Mouse (Mus musculus) thymus, postnatal 14 days (tissue): ENCODE measurements around the gene Spata2l.
"Not testable (repeated sequence)": the region's sequence is repeated elsewhere in the genome, so short reads cannot be mapped to it uniquely, and the experiment has no call there.

Source experiments
- DNase-seq: peaks from one replicate; pipeline ENCODE4 v3.0.0; 2021

The Spata2l gene

DNA sequence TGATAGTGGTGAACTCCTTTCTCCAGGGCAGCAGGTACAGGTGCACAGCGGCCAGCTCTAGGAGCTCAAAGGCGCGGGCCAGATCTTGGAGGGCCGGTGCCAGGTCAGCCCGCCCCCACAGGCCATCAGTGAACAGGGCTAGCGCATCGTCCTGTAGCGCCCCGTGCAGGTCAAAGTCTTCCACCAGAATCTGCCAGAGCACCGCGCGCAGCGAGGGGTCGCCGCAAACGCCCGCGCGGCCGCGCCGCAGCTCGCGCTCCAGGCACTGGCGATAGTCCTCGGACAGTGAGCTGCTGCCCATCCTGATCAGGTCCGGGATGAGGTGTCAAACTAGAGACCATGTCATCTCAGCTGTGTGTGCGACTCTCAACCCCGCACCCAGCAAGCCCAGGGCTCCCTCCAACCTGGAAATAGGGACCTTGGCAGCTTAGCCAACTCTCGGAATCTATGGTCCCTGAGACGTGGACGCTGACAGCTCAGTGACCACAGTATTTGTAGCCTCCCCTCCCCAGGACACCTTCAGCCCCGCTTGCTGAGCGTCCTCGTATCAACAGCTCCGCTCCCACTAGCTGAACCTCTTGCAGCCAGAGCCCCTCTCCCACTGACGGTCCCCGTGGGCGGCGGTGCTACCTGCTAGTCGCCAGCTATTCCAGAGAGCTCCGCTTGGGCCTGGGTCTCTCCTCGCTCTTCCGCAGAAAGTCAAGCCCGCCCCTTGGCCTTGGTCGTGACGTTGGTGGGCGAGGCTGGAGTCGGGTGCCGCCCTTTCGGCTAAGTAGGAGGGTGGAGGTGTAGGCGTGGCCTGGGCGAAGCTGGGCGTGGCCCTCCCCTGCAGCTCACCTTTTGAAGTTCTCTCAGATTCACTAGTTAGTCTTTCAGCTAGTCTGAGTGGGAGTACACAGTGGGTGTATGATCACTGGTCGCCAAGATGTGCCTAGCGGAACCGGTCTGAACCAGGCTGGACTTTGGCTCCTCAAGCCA lies at the start of gene Spata2l:
Gene Spata2l, minus strand, starts transcription at position 714 of the 978 bp plus-strand sequence.
- DNase-seq: peak; percentile 98

DNA sequence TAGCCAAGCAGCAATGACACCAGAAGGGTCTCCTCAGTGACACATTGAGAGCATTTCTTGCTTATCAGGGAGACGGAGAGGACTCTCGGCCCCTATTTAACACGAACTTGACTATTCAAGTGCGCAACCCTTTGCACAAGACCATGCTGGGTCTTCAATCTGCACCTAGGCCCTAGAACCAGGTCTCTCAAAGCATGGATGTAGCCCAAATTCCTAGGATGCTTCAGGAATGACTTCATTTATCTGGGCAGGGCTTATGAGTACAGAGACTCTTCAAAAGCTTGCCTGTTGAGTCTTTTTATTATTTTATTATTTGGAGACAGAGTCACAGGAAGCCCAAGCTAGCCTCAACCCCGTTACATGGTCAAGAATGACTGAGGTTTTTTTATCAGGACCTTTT lies 48.5 kb upstream of the Spata2l start:
- DNase-seq: no peak

DNA sequence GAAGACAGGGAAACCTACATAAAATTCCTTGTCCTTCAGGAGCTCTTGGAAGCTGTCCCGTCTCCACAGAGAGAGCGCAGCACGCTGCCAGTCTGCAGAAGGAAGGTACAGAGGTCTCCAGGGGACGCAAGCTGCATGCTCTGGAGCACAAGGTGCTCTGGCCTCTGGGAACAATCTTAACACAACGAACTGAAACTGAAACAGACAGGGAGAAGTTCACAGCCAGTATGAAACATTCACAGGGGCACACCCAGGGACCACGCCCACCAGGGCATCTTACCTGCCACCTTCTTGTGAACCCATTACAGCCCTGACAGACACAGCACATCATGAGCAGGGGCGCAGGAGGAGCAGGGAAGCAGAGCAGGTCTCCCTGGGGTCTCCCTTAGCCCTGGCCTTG lies 48.0 kb upstream of the Spata2l start:
- no peak for DNase-seq

DNA sequence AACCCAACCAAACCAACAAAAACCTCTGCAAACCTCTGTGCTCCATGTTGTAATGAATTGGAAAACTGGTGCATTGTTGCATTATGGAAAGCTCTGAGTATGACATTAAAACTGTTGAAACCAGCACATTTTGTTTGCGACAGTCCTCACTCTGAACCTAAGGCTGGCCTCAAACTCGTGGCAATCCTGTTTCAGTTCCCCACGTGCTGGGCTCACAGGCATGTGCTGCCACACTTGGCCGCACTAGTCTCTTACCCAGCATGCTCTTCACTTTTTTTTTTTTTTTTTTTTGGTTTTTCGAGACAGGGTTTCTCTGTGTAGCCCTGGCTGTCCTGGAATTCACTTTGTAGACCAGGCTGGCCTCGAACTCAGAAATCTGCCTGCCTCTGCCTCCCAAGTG lies 47.0 kb upstream of the Spata2l start:
- not testable (repeated sequence) for DNase-seq

DNA sequence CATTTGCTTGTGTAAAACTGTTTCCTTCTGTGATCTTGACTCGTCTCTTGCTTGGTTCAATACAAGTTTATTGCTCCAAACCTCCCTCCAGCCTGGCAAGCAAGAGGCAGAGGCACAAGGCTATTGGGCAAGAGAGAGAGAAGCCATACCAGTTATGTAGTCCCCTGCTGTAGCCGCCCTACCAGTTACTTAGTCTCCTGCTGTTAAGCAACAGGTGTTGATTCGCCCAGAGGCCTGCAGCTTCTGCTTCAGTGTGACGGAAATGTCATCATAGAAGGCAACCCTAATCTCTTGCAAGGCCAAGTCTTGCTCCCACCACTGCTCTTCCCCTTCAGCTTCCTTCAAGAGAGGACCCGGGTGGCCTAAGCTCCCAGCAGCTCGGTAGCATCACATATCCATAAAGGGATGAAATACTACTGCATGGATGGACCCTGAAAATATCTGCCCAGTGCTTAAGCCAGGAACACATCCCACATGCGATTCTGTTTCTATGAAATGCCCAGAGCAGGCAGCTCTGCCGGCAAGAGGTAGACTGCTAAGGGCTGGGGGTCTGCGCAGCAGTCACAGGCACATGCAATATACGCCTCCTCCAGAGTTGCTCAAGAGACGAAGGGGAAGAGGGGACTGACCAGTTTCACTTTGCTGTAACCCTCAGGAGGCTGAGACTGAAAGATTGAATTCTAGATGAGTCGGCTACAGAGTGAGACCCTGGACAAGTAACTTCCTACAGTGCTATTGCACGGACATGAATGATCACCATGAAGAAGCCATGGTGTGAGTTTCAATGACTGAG lies 44.5 kb upstream of the Spata2l start:
- no peak for DNase-seq

DNA sequence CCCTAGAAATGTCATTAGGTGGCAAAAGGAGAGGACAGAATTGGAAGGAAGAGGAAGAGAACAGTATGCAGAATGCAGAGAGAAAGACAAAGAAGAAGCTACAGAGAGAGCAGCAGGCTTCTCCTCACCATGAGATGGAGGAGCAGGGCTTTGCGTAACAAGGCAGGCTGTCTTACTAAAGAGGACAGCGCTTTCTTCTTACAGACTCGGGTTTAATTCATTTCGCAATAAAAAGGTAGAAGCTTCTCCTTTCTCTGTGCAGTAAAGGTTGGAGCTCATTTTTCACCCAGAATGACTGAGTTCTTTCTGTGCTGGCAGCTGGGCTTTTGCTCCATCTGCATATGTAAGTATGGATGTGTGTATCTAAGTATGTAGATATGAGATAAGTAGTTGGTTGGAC lies 43.8 kb upstream of the Spata2l start:
- no peak for DNase-seq

DNA sequence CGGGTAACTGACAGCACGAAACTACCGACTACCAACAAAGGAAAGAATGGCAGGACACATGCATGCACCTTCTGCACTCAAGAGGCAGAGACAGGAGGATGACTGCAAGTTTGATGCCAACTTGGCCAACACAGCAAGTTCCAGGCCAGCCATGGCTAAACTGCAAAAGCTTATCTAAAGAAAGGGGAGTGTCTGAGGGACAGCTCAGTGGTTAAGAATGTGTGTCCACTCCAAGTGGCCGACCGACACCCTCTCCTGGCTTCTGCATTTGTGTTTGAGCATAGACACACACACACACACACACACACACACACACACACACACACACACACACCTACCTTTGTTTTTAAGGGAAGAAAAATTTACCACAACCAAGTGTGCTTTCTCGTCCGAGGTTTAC lies 42.4 kb upstream of the Spata2l start:
- DNase-seq: no peak

DNA sequence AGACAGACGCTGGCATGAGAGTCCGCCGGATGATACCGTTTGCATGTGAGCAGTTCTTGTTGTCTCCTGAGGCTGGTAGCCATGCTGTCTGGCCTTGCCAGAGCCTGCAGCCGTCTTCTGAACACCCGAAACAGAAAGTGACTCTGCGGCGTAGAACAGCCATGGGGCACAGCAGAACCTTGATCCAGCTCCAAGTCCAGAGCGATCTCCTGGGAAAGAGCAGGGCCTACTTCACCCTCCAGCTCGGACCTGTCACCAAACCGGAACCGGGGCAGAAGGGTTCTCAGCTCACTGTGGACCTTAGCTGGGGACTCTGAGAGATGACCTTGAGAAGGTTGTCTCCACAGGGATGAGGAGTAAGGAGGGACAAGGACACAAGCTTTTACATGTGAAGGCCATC lies 39.1 kb upstream of the Spata2l start:
- DNase-seq: no peak

DNA sequence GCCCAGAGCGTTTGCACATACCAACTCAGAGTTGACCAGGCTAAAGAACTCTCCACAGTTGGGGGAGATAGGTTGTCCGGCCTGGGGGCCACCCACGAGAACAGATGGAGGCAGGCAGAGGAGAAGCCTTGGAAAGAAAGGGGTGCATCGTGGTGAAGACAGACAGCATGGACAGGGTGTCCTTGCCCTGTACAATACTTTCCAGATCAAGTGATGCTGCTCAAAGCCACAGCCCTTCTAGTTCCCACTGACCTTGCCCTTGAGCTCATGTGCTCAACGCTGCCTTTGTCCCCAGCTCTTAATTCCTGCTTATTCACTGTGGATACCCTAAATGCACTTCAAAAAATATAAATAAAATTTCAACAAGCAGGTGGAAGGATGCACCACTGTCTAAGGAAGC lies 38.4 kb upstream of the Spata2l start:
- DNase-seq: no peak

DNA sequence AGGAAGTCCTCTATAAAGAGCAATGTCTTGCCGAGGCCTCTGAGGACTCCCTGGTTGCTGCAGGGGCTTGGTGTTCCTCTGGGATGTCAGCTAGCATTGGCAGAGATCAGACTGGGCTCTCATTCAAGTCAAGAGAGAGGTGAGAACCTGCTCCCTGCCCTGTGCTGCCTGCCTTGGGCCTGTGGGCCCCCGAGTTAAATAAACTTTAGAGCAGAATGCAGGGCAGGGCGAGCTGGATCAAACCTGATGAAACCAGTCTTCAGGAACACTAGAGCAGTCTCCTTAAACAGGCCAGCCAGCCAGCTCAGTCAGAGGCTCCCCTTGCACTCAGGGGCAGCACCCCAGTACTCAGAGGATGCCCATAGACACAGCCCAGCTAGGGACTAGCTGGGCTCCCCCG lies 35.9 kb upstream of the Spata2l start:
- no peak for DNase-seq

DNA sequence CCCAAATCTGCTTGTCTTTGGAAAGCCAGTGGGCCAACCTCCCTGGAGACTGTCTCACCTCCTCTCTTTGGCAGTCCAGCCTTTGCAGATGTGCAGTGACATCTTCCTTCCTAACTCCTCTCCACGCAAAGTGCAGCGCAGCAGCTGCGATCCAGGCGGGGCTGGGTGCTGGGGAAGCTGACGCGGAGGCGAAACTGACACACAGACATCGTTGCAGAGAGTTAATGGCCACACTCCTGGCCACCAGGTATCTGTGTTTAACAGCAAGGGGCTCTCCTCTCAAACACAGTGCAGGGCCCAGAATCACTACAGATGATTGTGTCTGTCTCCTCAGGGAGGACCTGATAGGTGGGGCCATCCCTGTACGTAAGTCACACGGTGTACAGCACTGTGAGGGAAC lies 35.1 kb upstream of the Spata2l start:
- no peak for DNase-seq

DNA sequence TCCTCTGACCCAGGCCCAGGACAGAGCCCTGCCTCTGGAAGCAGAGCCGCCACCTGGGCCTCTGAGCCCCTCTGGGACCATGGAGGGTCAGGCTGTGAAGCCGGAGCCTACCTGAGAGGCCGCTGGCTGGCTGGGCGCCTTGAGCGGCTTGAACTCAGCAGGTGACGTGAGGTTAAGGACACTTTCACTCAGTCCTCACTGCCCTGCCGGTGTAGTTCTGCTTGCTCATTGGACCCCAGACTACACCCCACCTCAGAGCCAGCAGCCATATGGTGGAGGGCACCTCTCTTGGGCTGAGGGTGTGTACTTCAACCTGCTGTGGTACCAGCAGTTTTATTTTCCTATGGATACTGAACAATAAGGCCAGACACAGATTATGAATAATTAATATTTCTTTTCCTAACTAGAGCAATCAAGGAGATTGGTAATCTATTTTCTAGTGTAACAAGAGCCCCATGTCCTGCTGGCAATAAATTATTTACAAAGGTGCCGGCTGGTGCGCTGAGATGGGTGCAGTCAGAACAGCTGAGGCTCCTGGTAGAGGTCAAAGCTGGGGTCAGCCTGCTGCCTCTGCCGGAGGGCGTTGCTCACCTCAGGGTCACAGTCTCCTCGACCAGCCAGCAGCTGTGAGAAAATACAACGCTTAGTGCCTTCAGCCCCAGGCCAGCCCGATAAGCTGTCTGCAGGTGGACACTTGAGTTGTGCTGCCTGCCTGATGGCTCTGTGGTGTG lies 32.1 kb upstream of the Spata2l start:
- no peak for DNase-seq

DNA sequence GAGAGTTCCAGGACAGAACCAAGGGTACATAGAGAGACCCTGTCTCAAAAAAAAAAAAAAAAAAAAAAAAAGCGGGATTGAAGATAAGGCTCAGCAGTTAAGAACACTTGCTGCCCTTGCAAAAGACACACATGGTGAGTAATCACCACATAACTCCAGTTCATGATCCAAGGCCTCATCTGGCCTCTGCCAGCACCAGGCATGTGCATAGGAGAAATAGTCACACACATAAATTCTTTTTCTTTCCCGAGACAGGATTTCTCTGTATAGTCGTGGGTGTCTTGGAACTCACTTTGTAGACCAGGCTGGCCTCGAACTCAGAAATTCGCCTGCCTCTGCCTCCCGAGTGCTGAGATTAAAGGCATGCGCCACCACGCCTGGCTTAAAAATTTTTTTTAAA lies 21.6 kb upstream of the Spata2l start:
- DNase-seq: not testable (repeated sequence)

DNA sequence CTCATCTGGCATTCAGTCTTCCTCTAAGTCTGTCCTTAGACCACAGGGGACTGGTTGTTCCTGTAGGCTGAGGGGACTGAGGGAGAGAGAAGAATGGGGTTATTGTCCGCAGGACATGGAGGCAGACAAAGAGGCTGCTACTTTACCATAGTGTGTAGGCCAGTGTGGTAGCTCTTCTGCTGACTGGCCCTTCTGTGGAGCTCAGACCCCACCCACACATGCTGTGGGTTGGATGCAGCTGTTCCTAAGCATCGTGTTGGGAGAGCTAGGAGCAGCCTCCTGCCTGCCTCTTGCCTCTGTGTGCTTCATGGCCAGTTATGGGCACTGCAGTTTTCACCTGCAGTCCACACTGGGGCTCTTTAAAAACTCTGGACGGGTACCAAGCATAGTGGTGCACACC lies 21.1 kb upstream of the Spata2l start:
- no peak for DNase-seq

DNA sequence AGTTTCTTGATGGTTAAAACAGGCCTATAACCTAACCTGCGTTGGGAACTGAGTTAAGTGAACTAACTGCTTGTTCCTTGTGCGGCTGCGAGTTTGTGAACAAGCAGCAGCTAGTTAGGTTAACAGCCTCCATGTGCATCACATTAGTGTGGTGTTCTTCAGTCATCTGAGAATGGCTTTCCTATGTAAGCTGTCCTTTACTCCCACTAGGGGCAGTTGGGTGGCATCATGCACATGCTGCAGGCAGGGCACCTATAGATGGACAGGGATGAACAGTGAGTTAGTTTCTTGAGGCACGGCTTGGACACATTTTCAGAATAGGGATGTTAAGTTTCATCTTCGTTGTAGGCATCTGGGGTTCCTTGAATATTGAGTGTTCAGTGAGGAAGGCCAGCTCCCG lies 19.1 kb upstream of the Spata2l start:
- no peak for DNase-seq

DNA sequence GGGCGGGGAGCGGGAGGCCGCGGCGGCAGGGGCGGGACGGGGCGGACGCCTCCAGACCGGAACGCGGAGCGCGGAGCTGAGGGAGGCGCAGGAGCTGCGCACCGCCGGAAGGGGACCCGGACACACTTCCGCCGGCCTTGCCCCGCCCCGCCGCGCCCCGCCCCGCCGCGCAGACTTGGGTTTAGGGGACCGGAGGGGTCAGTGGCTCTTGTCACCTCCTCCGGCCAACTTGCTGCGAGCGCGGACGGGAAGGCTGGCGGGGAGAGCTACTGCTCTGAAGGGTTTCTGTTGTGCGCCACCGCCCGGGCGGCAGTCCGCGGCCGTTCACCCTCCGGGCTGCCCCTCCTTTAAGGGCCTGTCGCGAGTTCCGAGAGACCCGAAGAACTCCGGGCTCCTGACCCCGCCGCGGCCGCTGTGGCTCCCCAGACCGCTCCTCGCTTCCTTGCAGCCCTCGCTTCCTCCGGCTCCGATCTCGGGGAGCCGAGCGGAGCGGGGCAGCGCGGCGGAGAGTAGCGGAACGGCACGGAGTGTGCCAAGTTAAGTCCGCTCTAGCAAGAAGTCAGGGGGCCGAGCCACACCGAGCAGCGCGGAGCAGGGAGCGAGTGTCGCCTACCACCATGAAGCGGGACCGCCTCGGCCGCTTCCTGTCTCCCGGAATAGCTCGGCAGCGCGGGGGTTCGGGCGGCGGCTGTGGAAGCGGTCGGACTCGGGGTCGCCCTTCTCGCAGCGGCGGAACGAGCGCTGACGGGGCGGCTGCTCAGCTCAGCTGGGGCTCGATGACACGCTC lies 18.3 kb upstream of the Spata2l start, which contains the start of the genes Zfp276 and Vps9d1:
Gene Zfp276, plus strand, starts transcription at position 97 of the 787 bp plus-strand sequence.
Gene Vps9d1, minus strand, starts transcription at position 250 of the 787 bp plus-strand sequence.
- DNase-seq: peak; percentile 90

DNA sequence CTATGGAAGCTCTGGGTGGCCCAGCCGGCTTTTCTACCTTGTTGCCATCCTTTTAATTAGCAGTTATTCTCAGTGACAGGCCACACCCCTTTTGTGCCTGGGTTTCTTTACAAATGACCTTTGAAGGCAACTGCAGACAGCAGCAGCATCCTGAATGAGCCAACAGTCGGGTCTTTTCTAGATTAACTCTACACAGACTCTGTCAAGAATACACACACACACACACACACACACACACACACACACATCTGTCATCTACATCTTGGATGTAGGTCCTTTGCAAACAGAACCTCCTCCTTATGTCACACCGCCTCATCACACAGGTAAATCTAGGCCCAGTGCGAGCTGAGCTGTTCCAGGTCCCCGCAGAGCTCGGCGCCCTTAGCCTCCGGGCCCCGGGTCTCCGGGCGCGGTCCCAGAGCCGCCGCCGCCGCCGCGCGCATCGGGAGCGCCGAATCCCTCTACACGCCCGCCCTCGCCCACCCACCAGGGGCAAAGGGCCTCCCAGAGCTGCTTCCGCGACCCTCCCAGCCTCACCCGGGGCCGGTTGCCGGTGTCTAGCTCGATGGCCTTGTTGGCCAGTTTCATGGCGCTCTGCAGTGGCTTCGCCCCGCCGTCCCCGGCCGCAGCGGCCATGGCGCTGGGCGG lies 17.5 kb upstream of the Spata2l start:
- DNase-seq: no peak

DNA sequence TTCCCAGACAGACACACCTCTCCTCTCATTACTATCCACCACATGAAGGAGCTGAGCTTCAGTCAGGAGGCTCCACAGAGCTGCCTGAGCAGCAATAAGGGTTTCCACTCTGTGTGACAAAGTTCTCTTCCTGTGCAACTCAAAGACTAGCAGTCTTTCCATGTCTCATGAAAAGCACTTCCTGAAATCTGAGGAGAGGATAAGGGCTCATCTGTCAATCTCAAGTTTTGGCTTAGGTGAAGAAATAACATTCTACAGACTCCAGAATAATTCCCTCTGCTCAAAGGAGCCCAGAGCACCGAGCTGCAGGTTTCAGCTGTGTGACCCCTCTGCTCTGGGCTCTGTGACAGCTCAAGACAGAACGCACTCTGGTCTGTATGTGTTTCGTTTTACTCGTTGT lies 16.9 kb upstream of the Spata2l start:
- no peak for DNase-seq

DNA sequence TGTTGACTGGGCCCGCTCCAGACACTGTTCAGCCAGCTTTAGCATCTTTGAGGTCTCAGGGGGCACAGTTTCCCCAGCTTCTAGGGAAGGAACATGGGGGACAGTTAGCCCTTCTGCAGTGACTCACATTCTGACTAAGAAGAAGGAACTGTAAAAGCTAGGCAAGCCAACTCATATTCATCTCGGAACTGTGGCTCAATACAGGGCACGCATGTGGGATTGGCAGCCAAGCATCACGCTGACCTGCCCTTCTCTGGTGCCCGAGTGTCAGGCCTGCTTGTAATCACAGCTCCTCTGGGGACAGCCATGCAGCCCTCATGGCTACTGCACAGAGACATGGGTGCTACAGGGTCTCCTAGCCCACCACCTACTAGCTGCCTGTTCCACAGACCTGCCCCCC lies 14.9 kb upstream of the Spata2l start:
- no peak for DNase-seq

DNA sequence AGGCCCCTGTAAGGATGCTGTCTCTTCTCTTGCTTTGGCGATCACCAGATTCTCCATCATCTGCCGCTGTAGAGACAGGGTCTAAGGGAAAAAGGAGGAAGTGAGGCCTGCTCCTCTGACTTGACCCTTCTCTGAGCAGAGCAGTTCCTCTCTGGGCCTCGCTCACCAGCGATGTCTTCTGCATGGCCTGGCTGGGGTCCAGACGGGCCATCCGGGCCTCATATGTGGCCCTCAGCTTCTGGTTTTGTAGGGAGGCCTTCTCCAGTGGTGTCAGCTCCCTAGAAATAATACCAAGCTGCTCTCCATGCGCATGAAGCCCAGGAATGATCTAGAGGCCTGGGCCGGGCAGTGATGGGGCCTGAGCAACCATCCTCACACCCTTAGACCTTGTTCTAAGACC lies 12.6 kb upstream of the Spata2l start:
- no peak for DNase-seq

DNA sequence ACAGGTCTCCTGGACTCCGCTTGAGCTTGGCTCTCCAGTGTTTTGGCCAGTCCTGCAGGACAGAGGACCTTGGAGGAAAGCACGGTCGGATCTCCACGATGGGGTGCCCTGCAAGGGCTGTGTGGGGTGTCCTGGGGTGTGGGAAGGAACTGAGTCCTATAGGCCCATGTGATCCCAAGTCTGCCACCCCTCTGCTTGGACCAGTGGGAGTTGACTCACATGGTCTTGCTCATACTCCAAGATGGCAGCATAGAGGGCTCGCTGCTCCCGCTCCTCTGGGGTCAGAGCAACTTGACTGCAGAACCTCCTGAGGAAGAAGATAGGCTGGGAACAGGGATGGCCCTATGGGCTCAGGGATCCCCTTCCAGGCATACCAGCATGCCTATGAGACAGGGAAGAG lies 11.7 kb upstream of the Spata2l start:
- DNase-seq: no peak

DNA sequence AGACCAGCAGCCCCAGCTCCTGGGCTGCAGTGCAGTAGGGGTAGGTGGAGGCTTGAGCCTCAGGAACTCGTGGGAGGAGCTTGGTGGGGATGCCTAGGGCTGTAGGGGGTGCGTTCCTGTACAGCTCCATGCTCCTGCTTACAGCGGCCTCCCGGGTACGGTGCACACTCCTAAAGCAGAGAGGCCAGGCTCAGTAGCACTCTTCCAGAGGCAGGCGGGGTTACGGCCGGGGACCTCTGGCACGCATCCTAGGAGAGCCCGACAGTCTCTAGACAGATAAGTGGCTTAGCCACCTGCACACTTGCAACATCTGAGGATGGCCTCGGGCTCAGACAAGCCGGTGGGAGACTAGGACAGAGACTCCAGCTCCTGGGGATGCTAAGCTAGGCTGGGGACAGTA lies 9.5 kb upstream of the Spata2l start:
- no peak for DNase-seq
